Mouse (Mus musculus) ES-E14 (cell line): ENCODE measurements at regions not wholly inside any gene's neighbourhood (a gene's known extent, or its start where the extent isn't known, plus 50 kb on each side); places are given as distances from the start of the nearest gene placed in this dataset.
"Not testable (repeated sequence)": the region's sequence is repeated elsewhere in the genome, so short reads cannot be mapped to it uniquely, and the experiment has no call there.

Experiments
- DNase-seq: peaks from one replicate; pipeline ENCODE4 v3.0.0-alpha.2; 2013; ENCODE audit warnings: low read depth, low spot score
- H3K27ac ChIP-seq: 2 replicates; pipeline ENCODE4 v1.5.1; 2012; ENCODE audit warnings: low read depth, mild to moderate bottlenecking, low read length, moderate library complexity, mixed read lengths; ENCODE audit not compliant: poor library complexity, insufficient read depth, severe bottlenecking
- H3K36me3 ChIP-seq: 2 replicates; pipeline ENCODE4 v1.6.1; 2012; ENCODE audit warnings: mild to moderate bottlenecking, low read length, moderate library complexity, mixed read lengths; ENCODE audit not compliant: control insufficient read depth, poor library complexity, insufficient read depth, severe bottlenecking
- H3K4me1 ChIP-seq, 2 experiments: fragments of 150-350 bp in 1 of 2; sonication (generic) in 1 of 2; 2 replicates each; pipeline ENCODE4 v1.6.1; 2012; ENCODE audit warnings: low read length in 2 of 2, mild to moderate bottlenecking in 1 of 2, mixed read lengths in 1 of 2; ENCODE audit not compliant: control insufficient read depth in 2 of 2, insufficient read depth in 2 of 2, poor library complexity in 1 of 2
- H3K4me3 ChIP-seq, 2 experiments: fragments of 150-350 bp in 1 of 2; sonication (generic) in 1 of 2; 2 replicates each; pipeline ENCODE4 v1.5.1; 2012; ENCODE audit warnings: low read length in 2 of 2, low read depth in 1 of 2, mild to moderate bottlenecking in 1 of 2, mixed read lengths in 1 of 2; ENCODE audit not compliant: insufficient read depth in 1 of 2, poor library complexity in 1 of 2, severe bottlenecking in 1 of 2
- H3K9ac ChIP-seq: 2 replicates; pipeline ENCODE4 v1.6.1; 2012; ENCODE audit warnings: low read depth, mild to moderate bottlenecking, low read length, mixed read lengths; ENCODE audit not compliant: poor library complexity, insufficient read depth, severe bottlenecking
- H3K9me3 ChIP-seq: fragments of 150-350 bp; sonication (generic); 2 replicates; pipeline ENCODE4 v1.6.1; 2012; ENCODE audit warnings: low read depth, mild to moderate bottlenecking, low read length; ENCODE audit not compliant: control insufficient read depth, insufficient read depth
- CHD2 ChIP-seq: IDR thresholded peaks from 2 replicates; pipeline ENCODE4 v1.6.1; 2014; ENCODE audit warnings: mild to moderate bottlenecking, low read depth, low read length, inconsistent platforms
- HCFC1 ChIP-seq: IDR thresholded peaks from 2 replicates; pipeline ENCODE4 v1.6.1; 2012; ENCODE audit warnings: low read length, inconsistent platforms, borderline replicate concordance; ENCODE audit not compliant: insufficient read depth
- MAFK ChIP-seq: IDR thresholded peaks from 2 replicates; pipeline ENCODE4 v1.6.1; 2014; ENCODE audit warnings: mild to moderate bottlenecking, low read depth, low read length, inconsistent platforms; ENCODE audit not compliant: insufficient read depth
- ZC3H11A ChIP-seq: IDR thresholded peaks from 2 replicates; pipeline ENCODE4 v1.6.1; 2012; ENCODE audit warnings: low read depth, mild to moderate bottlenecking, inconsistent platforms, low read length, borderline replicate concordance
- ZNF384 ChIP-seq: IDR thresholded peaks from 2 replicates; pipeline ENCODE4 v1.6.1; 2012; ENCODE audit warnings: low read depth, low read length, inconsistent platforms
- in situ Hi-C, 2 experiments: fragments of 600-800 bp; cut with MboI; formaldehyde crosslinking; loops; one replicate each; pipeline ENCODE4 v1.15.1; 2025; ENCODE audit warnings: low sequenced_read_pairs in 2 of 2, inconsistent platforms in 1 of 2; ENCODE audit not compliant: unreplicated experiment in 2 of 2

GRCm38 (mm10) chr1:83970641-83971285 lies 393.2 kb downstream of the Pid1 start:
- no peak for DNase-seq
- H3K27ac ChIP-seq: no peak overlapping the region
- H3K4me3 ChIP-seq: no peak overlapping the region
- H3K36me3 ChIP-seq: no peaks in the 10 kb centered on the region
- no peaks in the 10 kb centered on the region for H3K4me1 ChIP-seq
- no peak overlapping the region for H3K9ac ChIP-seq
- in situ Hi-C loops: no loop called here
- TF ChIP-seq MAFK: no peak
- no peak for TF ChIP-seq ZNF384
- TF ChIP-seq HCFC1: no peak
- H3K9me3 ChIP-seq: no peaks in the 10 kb centered on the region

GRCm38 (mm10) chr1:83964631-83965030 lies 399.3 kb downstream of the Pid1 start:
- in situ Hi-C loops, H3K4me3 ChIP-seq, H3K9me3 ChIP-seq, H3K4me1 ChIP-seq, DNase-seq, H3K27ac ChIP-seq, H3K36me3 ChIP-seq, H3K9ac ChIP-seq: not testable (repeated sequence)

GRCm38 (mm10) chr1:83961761-83962160 lies 402.2 kb downstream of the Pid1 start:
- TF ChIP-seq MAFK: no peak
- TF ChIP-seq ZC3H11A: no peak
- TF ChIP-seq HCFC1: no peak
- TF ChIP-seq CHD2: no peak
- no peak for TF ChIP-seq ZNF384
- no peak for DNase-seq
- Histone ChIP-seq H3K27ac (no peak overlapping the region), H3K9me3 (no peaks in the 10 kb centered on the region), H3K4me1 (no peaks in the 10 kb centered on the region), H3K4me3 (no peak overlapping the region), H3K9ac (no peak overlapping the region), H3K36me3 (no peaks in the 10 kb centered on the region)
- in situ Hi-C loops: no loop called here

- Histone ChIP-seq H3K4me3 (no peak overlapping the region), H3K9me3 (no peaks in the 10 kb centered on the region), H3K4me1 (no peaks in the 10 kb centered on the region), H3K36me3 (no peaks in the 10 kb centered on the region), H3K27ac (no peak overlapping the region), H3K9ac (no peak overlapping the region)
- no peak for DNase-seq
- in situ Hi-C loops: no loop called here
- TF ChIP-seq MAFK (no peak), CHD2 (no peak), ZNF384 (no peak), HCFC1 (no peak), ZC3H11A (no peak)
These were observed 404.2 kb downstream of the Pid1 start for GRCm38 (mm10) chr1:83959756-83960155.

GRCm38 (mm10) chr1:83922900-83923299 lies 441.1 kb downstream of the Pid1 start:
- Histone ChIP-seq H3K4me1 (no peaks in the 10 kb centered on the region), H3K27ac (no peak overlapping the region), H3K4me3 (no peak overlapping the region), H3K9ac (no peak overlapping the region), H3K36me3 (no peaks in the 10 kb centered on the region), H3K9me3 (no peaks in the 10 kb centered on the region)
- TF ChIP-seq HCFC1 (no peak), ZC3H11A (no peak), CHD2 (no peak), MAFK (no peak), ZNF384 (no peak)
- DNase-seq: no peak
- in situ Hi-C loops: no loop called here
